Mouse (Mus musculus) urinary bladder, postnatal 25 days (tissue): ENCODE measurements around the gene Il17re.

ENCODE experiments used
- DNase-seq: peaks from one replicate; pipeline ENCODE4 v3.0.0; 2022; ENCODE audit warnings: low spot score

The Il17re gene

DNA sequence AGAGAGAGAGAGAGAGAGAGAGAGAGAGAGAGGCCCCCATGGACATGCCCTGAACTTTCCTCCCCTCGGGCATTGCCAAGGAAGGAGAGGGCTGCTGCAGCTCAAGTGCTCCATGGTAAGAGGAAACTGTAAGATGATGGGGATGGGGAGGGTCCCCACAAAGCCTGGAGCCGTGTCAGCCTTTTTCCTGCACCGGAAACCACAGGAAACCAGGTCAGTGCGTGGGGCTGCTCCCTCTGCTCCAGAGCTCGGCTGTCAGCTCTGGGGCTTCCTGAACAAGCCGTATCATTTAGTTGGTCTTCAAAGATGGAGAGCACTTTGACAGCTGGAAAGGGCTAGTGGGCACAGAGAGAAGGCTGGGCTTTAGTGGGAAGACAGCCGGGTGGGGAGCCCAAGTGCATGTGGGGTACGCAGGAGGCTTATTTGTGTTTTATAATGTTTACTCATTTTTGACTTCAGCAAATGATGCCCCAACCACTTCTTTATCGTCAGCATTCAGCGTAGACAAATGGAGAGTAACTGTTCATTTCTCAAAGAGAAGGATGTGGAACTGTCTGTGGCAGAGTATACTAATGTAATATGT, at the start of gene Il17re:
Gene Il17re, plus strand, starts transcription at position 533 of the 583 bp plus-strand sequence.
- DNase-seq: no peak

DNA sequence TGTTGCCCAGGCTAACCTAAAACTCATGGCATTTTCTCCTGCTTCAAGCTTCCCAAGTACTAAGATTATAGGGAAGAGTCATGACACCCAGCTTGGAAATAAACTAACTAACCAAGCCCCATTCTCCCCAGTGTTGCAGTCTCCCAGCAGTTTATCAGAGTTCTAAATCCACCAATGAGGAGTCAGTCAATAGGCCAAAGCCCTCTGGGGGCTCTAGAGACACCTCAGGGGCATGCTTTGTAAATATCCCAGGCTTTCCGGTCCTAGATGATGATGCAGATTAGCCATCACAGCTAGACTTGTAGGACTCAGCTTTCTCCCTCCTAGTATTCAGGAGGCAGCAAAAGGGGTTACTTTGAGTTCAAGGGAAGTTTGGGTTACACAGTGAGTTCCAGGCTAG, 48.3 kb upstream of the Il17re start:
- DNase-seq: no peak

DNA sequence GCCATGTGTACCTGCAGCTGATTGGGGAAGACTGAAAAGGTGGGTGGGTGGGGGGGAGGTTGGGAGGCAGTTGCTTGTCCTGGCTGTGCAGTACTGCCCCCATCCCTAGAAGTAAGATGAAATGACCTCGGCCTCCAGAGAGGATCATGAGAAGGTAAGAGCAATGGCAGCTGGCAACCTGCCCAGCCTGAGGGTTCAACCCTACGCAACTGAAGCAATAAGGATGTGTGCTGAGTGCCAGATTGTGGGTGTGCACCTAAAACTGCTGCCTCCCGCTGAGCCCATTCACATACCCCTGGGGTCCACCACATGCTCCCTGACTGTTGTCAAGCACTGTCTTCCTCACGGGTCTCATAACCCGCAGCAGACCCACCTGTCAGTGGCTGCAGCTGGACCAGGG, 41.9 kb upstream of the Il17re start:
- DNase-seq: no peak

DNA sequence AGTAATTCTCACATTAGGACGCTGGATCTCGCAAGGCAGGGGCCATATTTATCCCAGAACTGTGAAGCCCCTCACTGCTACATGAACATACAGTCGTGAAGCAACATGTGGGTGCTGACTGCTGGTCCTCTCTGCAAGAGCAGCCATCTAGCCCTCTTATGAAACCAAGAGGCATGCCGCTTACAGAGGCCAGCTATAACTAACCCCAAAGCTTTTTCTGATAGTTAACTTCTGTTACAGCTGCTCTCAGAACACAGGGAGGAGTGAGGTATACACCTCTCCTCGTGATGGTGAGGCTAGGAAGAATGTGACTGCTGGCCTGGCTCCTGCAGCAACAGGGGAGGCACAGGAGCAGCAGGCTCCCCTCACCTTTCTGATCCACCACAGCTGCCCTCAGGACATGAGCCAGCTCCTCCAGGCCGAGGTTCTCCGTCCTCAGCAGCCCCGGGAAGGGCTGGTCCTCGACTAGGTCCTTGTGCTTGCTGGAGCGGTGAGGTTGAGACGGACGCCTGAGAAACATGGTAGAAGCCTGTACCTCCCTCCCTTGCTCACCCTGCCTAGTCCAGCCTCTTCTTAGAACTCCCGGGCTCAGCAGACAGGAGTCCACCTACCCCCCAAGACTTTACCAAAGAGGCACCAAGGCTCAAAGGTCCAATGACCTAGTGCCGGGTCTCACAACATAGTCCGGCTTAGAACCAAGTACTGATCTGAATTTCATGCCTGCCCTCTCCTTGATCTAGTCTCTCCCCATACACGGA, 39.7 kb upstream of the Il17re start:
- DNase-seq: peak; percentile 24

DNA sequence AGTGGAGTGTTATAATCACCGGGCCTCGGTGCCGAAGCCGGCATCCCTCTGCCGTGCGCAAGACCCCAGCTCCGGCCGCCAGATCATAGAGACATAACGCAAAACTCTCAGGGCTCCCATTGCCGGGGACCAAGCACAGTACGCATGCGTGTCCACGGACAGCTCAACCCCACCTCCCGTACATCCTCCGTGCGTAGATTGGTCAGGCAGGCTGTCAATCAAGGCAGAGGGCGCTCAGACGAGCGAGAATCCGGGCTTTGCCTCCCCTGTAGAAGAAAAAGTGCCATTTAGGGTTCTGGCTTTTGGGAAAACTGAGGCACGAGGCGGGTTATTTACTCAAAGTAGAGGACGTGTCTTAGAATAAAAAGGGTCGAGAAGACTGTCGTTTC, 39.1 kb upstream of the Il17re start, which contains the start of gene Rpusd3:
Gene Rpusd3, minus strand, starts transcription at position 142 of the 389 bp plus-strand sequence.
- DNase-seq: peak; percentile 100

DNA sequence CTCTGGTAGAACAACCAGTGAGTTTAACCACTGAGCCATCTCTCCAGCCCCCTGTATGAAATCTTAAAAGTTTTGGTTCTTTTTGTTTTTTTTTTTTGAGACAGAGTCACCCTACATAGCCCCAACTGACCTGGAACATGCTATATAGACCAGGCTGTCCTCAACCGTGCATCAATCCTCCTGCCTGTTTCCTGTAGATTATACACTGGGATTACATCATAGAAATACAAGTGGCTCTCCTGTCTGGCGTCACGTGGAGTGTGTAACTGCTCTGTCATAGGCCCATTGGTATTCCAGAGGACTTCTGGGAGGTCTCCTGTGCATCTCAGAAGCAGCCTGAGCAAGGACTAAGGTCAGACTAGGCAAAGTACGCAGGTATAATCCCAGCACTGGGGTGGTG, 35.3 kb upstream of the Il17re start:
- no peak for DNase-seq

DNA sequence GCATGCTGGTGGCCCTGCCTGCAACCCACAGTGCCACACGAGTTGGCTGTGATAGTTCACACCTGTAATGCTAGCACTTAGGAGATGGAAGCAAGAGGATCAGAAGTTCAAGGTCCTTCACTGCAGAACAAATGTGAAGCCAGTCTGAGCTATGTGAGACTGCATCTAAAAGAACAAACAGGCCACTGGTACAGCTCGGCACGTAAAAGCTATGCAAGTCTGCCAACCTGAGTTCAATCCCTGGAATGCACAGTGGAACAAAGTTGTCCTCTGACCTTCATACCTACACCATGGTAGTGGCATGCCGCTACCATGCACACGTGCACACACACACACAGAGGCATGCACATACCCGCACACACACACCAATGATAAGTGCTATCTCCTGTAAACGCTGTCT, 34.1 kb upstream of the Il17re start:
- DNase-seq: no peak

DNA sequence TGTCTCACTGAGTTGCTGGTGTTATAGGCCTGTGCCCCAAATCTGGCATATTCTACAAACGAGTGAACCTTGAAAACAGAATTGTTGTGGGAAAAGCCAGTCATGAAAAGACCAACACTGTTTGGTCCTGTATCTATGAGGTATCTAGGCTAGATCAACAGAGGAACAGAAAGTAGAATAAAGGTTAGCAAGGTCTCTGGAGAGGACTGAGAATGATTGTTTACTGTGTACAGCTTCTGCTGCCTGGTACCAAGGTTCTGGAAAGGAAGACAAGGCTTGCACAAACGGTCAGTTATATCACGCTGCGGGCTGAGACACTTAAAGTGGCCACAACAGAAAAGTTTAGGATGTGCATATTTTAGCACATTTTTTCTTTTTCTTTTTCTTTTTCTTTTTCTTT, 31.6 kb upstream of the Il17re start:
- DNase-seq: no peak

DNA sequence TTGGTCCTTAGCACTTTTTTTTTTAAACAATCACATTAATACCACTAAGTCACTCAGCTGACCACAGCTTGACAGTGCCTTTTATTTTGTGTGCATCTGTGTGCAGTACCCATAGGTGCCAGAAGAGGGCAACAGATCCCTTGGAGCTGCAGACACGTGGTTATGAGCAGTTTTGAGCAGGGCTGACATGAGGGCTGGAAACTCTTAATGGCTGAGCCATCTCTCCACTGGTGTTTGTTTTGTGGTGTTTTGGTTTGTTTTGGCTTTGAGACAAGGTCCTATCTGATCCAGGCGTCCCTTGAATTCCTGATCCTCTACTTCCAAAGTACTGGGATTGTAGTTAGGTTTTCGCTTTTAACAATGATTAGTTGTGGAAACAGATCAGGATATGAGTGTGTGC, 30.9 kb upstream of the Il17re start:
- no peak for DNase-seq

DNA sequence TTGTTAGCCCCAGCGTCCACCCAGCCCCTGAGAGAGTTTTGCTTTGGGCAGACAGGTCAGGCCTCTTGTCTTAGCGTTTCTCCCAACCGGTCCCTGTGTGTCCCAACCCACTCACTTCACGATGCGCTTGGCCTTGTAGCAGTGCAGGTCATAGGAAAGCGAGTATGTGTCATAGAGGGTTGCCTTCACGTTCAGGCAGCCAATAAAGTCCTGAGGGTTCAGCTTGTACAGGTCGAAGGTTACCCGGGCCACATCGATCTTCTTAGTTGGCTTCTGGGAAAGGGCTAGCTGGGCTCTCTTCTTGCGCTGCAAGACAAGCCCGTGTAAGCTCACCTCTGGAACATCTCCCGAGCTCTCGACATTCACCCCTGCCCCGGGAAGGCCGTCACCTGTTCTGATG, 30.3 kb upstream of the Il17re start:
- DNase-seq: no peak

DNA sequence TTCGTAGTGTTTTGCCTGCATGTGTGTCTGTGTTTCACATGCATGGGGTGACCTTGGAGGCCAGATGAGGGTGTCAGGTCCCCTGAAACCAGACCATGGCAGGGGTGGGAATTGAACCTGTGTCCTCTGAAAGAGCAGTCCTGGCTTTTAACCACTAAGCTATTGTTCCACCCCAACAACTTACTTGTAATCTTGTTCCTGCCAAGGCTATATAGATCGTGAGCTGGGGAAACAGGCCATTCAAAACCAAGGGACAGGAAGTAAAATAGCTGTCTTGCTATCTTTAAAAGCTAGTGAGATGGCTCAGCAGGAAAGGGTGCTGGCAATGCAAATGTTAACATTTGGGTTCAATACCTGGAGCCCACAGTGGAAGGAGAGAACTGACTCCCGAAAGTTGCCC, 28.3 kb upstream of the Il17re start:
- DNase-seq: no peak

DNA sequence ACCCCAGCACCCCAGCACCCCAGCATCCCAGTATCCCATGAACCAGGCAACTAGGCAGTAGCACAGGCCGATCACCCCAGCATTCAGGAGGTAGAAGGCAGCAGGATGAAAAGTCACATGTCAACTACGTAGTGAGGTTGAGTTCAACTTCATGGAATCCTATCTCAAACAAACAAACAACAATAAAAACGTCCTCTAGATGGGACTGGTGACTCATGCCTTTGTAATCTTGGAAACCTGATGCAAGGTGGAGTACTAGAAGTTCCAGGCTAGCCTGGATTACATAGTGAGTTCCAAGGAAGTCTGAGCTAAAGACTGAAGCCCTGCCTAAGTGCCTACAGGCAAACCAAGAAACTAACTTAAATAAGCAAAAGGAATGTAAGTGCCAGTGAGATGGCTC, 27.4 kb upstream of the Il17re start:
- DNase-seq: no peak

DNA sequence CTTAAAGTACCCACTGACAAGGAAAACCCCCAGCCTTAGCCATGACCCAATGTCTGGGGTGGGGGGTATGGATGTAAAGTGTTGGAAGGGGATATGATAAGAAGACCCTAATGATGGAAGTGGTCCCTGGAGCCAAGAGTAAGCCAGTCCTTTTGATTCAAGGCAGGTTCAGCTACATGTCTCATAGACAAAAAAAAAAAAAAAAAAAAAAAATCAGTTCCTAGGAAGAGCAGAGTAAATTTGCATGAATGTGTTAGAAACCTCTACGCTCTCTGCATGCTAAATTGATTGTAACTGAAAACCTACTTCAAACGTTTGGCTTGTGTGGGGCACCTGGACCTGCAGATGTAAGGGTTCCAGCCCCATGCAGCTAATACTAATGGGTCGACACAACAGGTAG, 26.5 kb upstream of the Il17re start:
- no peak for DNase-seq

DNA sequence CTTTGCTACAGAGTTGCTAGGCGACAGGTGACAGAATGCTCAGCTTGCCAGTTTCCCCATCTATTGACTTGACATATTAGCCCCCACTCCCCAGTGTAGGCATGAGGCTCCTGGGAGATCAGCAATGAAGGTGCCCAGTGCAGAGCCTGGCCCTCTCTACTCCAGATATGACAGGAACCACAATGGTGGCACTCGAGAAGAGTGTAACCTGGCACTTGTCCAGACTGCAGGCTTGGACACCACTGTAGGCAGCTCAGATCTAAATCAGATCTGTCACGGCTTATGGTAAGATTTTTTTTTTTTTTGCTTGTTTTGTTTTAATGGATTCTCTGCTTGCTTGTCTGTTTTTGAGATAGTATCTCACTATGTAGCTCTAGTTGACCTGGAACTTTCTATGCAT, 24.6 kb upstream of the Il17re start:
- DNase-seq: no peak

DNA sequence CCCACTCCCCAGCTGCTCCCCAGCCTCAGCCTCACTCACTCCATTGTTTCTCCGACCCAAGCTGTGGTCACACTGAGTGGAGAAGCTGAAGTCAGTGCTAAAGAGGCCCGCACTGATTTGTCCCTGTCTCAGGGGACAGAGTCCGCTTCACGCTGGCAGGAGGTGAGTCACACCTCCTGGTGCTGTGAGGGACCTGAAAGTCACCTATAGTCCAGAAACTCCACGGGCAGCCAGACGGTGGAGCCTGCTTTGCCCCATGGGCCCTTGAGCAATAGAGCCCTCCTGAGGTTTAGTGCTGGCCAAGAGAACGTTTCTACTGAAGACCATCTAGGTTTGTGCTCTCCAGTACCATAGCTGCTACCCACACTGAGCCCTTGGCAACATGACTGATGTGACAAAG, 23.6 kb upstream of the Il17re start:
- DNase-seq: no peak

DNA sequence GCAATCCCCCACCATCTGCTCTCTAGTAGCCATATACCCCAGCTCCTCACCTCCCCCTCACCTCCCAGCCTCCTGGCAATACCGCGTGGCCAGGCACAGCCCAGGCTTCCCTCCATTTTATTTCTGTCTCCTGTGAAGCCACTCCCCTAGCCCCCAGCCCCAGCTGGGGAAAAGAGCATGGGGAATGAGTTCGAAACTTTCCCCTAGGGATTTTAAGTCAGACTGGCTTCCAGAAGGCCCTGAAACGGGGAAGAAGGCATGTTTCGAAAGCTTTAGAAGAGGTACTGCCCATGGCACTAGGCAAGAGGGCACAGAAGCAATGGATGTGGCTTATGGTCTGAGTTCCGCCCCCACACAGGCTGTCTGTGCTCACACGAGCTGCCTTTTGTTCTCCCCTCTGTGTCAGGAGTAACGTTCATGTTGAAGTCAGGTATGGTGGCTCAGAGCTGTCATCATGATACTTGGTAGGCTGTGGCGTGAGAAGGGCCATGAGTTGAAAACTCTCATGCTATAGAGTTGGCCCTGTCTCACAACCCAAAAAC, 22.5 kb upstream of the Il17re start, which contains the start of gene Cidec:
Gene Cidec, minus strand, starts transcription at position 97 of the 542 bp plus-strand sequence.
- no peak for DNase-seq

DNA sequence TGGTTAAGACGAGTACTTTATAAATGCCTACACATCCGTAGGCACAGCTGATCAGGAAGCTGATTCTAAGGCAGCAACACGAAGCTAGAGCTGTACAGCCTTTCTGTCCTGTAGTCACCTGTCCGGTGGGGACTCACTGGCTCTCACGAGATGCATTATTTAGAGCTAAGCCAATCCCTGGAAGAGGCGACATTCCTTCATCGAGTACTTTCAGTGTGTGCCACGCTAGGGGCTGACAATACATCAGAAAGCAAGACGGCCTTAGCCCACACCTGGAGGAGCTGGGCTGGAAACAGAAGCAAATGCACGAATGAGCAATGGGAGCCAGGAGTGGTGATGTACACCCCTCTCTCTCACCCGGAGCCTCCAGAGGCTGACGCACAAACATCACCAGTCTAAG, 21.1 kb upstream of the Il17re start:
- no peak for DNase-seq

DNA sequence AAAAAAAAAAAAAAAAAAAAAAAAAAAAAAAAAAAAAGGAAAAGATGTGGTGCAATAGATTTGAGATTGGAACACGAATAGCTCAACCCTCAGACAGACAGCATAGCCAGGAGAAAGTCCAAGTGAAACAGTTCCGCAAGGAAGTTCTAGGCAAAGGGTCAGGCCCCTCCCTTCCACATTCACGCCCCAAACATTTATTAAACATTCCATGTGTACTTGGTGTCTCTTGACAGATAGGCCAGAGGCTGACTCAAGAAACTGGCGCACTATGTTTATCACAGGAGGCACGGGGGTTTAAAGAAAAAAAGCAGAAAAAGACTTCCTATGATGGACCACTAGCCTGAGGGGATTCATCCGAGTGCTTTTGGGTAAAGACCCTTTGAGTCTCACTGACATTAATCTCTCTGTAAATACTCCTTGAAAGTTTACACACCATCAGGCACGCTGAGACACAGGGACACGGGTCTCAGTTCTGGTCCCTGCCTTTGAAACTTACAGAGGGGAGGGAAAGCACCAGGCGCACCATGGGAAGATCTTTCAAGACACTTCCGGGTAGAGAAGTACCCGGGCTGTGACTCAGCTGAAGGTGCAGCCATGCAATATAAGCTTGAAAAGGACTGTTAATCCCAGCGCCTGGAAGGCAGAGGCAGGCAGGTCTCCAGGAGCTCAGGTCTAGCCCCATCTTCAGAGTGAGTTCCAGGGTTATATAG, 19.4 kb upstream of the Il17re start:
- DNase-seq: no peak

DNA sequence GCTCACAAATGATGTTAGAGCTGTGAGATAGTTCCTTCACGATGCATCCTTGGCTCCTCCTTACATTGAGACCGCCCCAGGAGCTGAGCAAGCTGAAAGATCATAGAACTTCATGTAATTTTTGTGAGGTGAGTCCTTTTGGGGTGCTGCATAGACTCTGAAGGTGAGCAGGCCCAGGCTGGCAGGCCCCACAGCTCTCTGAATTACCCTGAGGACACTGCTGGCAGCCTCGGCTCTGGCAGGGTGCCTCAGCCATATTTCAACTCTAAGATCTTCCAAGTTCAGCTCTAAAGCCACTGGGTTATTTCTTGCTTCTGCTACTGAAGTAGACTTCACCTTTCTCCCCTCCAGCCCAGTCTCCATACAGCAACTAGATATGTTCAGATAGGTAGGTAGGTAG, 17.6 kb upstream of the Il17re start:
- DNase-seq: no peak

DNA sequence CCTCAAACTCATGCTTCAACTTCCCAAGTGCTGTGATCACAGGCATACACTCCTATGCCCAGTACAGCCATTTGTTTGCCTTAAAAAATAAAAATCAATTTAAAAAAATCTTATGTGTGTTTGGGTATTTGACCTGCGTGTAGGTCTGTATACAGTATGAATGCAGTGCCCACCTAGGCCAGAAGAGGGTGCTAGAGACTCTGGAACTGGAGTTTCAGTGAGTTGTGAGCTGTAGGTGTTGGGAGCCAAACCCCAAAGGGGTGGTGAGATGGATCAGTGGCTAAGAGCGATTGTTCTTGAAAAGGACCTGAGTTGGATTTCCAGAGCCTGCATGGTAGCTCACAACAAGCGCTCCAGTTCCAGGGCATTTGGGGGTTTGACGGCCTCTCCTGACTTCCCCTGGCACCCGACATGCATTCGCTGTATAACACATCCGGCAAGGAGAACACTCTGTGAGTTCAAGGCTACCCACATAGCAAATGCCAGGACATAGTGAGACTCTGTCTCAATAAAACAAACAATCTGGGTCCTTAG, 17.1 kb upstream of the Il17re start:
- peak; percentile 69 for DNase-seq

DNA sequence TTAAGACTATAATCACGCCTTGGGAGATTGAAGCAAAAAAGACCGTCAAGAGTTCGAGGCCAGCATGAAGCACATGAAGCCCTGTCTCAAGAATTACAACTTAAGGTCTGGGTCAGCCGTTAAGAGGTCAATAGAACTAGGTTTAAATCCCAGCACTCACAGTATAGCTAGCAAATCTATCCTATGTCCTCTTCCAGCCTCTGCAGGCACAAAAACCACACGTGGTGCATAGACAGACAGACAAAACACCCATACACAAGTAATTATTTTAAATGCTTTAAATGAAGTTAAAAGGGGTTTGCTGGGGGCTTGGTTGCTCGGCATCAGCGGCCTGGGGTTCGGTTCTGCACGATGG, 16.2 kb upstream of the Il17re start:
- DNase-seq: no peak

DNA sequence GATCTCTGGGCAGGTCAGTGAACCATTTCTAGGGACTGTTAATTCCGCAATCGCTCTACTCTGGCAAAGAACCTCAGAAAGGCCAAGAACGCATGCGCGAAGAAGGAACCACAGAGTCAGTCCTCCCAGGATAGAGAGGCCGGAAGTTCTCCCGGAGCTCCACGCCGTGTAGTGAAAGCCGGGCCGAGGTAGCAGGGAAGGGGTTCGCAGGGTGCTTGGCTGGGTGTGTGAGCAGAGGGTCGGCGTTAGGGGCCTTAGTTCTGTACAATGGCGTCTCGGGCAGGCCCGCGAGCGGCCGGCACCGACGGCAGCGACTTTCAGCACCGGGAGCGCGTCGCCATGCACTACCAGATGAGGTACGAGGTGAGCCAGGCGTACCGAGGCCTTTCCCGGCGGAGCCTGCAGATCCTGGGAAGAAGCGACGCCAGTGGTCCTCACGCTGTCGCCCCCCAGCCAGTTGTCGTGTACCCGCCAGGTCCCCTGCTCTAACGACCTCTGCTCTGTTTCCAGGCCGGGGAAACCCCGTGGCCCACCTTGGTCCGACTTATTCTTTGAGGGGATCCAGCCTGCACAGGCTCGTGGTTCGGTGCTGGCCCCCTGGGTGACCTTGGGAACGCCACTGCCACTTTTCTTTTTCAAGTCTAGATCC, 15.7 kb upstream of the Il17re start, which contains the start of gene Jagn1:
Gene Jagn1, plus strand, starts transcription at position 128 of the 649 bp plus-strand sequence.
- peak; percentile 93 for DNase-seq
